Mouse (Mus musculus): Measurements from ENCODE around the gene Ip6k3. TPM values are rescaled to one million over a fixed set of nuclear protein-coding genes. Genes with fewer than 3 reads are reported as not detected.

Ip6k3 gene
- total and polyA plus RNA-seq, 3 experiments = 0.05 TPM; not detected in 2

GRCm38 (mm10) chr17:27187059-27187458 is 19.5 kb upstream of the Ip6k3 start:
- TF ChIP-seq TAL1 (conservative IDR thresholded peaks at IDR 0.05; ENCODE audit: low read depth, low read length) (no peak), POLR2AphosphoS5 (IDR thresholded peaks at IDR 0.05; ENCODE audit: insufficient replicate concordance, low read depth, low read length) (no peak), CTCF (IDR thresholded peaks at IDR 0.05; ENCODE audit: low read depth, low read length) (no peak), GATA1 (IDR thresholded peaks at IDR 0.05; ENCODE audit: borderline replicate concordance, low read length) (no peak), GATA2 (IDR thresholded peaks at IDR 0.05; ENCODE audit: borderline replicate concordance, low read depth, low read length) (no peak)
- Histone ChIP-seq H3K4me1 (ENCODE audit: insufficient read depth, low read depth, low read length) (peaks cover 28% of the 10 kb centered on the region), H3K9me3 (replicated peaks) (no peaks in the 10 kb centered on the region), H3K36me3 (replicated peaks) (peaks cover 33% of the 10 kb centered on the region), H3K4me3 (ENCODE audit: low read depth, low read length) (no peak overlapping the region), H3K27me3 (ENCODE audit: insufficient read depth, low read length) (peaks cover 17% of the 10 kb centered on the region)
- no peak for DNase-seq (ENCODE audit: low spot score)
- no peak for ATAC-seq (ENCODE audit: extremely low read depth, insufficient number of reproducible peaks, low FRiP score, poor library complexity, severe bottlenecking)

DNA sequence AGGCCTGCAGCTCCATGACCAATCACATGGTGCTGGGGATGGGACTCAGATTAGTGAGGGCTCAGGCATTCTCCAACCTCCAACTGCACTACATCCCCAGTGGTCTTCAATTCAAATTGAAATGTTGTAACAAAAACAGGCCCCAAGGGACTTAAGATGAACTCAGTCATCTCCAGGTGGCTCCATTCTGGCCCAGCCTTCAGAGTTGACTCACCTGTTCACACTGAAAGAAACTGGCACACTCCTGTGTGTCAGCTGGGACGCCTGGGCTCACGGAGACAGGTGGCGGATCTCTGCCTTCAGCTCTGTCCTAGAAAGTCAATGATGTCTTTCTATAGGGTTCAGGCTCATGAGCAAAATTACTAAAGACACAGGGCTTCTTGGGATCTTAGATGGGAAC is 18.5 kb upstream of the Ip6k3 start:
- Histone ChIP-seq H3K4me1 (ENCODE audit: insufficient read depth, low read depth, low read length) (peaks cover 31% of the 10 kb centered on the region), H3K36me3 (replicated peaks) (peaks cover 23% of the 10 kb centered on the region), H3K27me3 (ENCODE audit: insufficient read depth, low read length) (peaks cover 19% of the 10 kb centered on the region), H3K9me3 (replicated peaks) (no peaks in the 10 kb centered on the region), H3K4me3 (ENCODE audit: low read depth, low read length) (no peak overlapping the region)
- DNase-seq (ENCODE audit: low spot score) (no peak), ATAC-seq (ENCODE audit: extremely low read depth, insufficient number of reproducible peaks, low FRiP score, poor library complexity, severe bottlenecking) (no peak)
- no peak for TF ChIP-seq CTCF (IDR thresholded peaks at IDR 0.05; ENCODE audit: low read depth, low read length)

DNA sequence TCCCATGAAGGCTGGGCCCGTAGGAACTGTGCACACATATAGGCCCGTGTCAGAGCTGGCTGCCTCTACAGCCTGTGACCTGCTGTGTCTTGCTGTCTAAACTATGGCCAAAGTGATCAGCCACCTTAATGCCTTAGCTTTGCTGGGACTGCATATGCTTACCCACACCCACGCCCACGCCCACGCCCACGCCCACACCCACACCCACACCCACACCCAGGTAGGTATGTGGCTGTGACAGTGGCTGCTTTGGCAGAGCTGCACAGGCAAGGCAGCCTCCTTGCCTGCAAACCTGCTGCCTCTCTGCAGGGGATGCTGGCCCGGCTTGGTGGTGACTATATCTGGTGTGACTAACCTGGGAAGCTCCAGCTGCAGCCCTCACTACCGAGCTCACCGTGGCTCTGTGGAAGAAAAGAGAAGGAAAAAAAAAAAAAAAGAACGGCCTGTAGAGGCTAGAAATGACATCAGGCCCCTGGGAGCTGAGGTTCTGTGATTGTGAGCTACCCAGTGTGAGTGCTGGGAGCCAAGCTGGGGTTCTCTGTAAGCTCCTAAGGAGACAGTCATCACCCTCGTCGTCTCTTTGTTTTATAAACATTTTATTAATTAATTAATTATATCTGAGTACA is 16.2 kb upstream of the Ip6k3 start:
- no peak overlapping the region; the same call in 1 of the 2 replicates for H3K4me3 ChIP-seq (ENCODE audit: low read depth, low read length)
- H3K27me3 ChIP-seq (ENCODE audit: insufficient read depth, low read length) = peaks cover 19% of the 10 kb centered on the region
- no peak for ATAC-seq (ENCODE audit: extremely low read depth, insufficient number of reproducible peaks, low FRiP score, poor library complexity, severe bottlenecking)
- peaks cover 24% of the 10 kb centered on the region for H3K4me1 ChIP-seq (ENCODE audit: insufficient read depth, low read depth, low read length)
- H3K36me3 ChIP-seq (replicated peaks) = peaks cover under 1% of the 10 kb centered on the region
- no peak for TF ChIP-seq GATA1 (IDR thresholded peaks at IDR 0.05; ENCODE audit: borderline replicate concordance, low read length)
- TF ChIP-seq GATA2 (IDR thresholded peaks at IDR 0.05; ENCODE audit: borderline replicate concordance, low read depth, low read length) = no peak
- no peak for TF ChIP-seq CTCF (IDR thresholded peaks at IDR 0.05; ENCODE audit: low read depth, low read length)
- TF ChIP-seq POLR2AphosphoS5 (IDR thresholded peaks at IDR 0.05; ENCODE audit: insufficient replicate concordance, low read depth, low read length) = no peak
- TF ChIP-seq TAL1 (conservative IDR thresholded peaks at IDR 0.05; ENCODE audit: low read depth, low read length) = no peak
- H3K9me3 ChIP-seq (replicated peaks) = peaks cover 4% of the 10 kb centered on the region
- no peak for DNase-seq (ENCODE audit: low spot score)

- no peaks in the 10 kb centered on the region for H3K36me3 ChIP-seq (replicated peaks)
- TF ChIP-seq TAL1 (conservative IDR thresholded peaks at IDR 0.05; ENCODE audit: low read depth, low read length) = no peak
- TF ChIP-seq CTCF (IDR thresholded peaks at IDR 0.05; ENCODE audit: low read depth, low read length) = no peak
- no peak for TF ChIP-seq GATA2 (IDR thresholded peaks at IDR 0.05; ENCODE audit: borderline replicate concordance, low read depth, low read length)
- TF ChIP-seq GATA1 (IDR thresholded peaks at IDR 0.05; ENCODE audit: borderline replicate concordance, low read length) = no peak
- no peak overlapping the region for H3K4me3 ChIP-seq (ENCODE audit: low read depth, low read length)
- DNase-seq (ENCODE audit: low spot score) = no peak
- peaks cover 7% of the 10 kb centered on the region for H3K9me3 ChIP-seq (replicated peaks)
- peaks cover 14% of the 10 kb centered on the region for H3K27me3 ChIP-seq (ENCODE audit: insufficient read depth, low read length)
- no peak for ATAC-seq (ENCODE audit: extremely low read depth, insufficient number of reproducible peaks, low FRiP score, poor library complexity, severe bottlenecking)
- H3K4me1 ChIP-seq (ENCODE audit: insufficient read depth, low read depth, low read length) = peaks cover 27% of the 10 kb centered on the region
These were observed 14.8 kb upstream of the Ip6k3 start for GRCm38 (mm10) chr17:27182401-27182800.

DNA sequence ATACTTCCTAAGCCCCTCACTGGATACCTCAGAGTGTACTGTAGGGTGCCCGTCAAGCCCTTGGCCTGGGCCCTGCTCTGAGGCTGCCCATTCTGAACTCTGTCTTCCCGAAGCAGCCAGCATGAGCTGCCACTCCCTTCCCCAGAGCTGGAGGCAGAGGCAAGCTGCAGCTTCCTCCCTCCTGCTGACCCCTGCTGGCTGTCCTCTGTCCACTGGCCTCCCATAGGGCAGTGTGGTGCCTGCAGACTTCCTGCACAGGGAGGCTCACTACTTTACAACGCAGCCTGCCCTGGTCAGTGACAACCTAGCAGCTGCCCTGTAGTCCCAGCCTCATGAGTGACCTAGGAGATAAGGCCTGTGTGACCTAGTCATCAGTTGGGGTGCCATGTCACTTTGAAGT is 14.1 kb upstream of the Ip6k3 start:
- Histone ChIP-seq H3K9me3 (replicated peaks) (peaks cover 7% of the 10 kb centered on the region), H3K4me1 (ENCODE audit: insufficient read depth, low read depth, low read length) (peaks cover 27% of the 10 kb centered on the region), H3K36me3 (replicated peaks) (no peaks in the 10 kb centered on the region), H3K4me3 (ENCODE audit: low read depth, low read length) (no peak overlapping the region), H3K27me3 (ENCODE audit: insufficient read depth, low read length) (peaks cover 8% of the 10 kb centered on the region)
- ATAC-seq (ENCODE audit: extremely low read depth, insufficient number of reproducible peaks, low FRiP score, poor library complexity, severe bottlenecking) (no peak), DNase-seq (ENCODE audit: low spot score) (no peak)
- TF ChIP-seq TAL1 (conservative IDR thresholded peaks at IDR 0.05; ENCODE audit: low read depth, low read length) (no peak), CTCF (IDR thresholded peaks at IDR 0.05; ENCODE audit: low read depth, low read length) (no peak), GATA2 (IDR thresholded peaks at IDR 0.05; ENCODE audit: borderline replicate concordance, low read depth, low read length) (no peak), POLR2AphosphoS5 (IDR thresholded peaks at IDR 0.05; ENCODE audit: insufficient replicate concordance, low read depth, low read length) (no peak), GATA1 (IDR thresholded peaks at IDR 0.05; ENCODE audit: borderline replicate concordance, low read length) (no peak)

DNA sequence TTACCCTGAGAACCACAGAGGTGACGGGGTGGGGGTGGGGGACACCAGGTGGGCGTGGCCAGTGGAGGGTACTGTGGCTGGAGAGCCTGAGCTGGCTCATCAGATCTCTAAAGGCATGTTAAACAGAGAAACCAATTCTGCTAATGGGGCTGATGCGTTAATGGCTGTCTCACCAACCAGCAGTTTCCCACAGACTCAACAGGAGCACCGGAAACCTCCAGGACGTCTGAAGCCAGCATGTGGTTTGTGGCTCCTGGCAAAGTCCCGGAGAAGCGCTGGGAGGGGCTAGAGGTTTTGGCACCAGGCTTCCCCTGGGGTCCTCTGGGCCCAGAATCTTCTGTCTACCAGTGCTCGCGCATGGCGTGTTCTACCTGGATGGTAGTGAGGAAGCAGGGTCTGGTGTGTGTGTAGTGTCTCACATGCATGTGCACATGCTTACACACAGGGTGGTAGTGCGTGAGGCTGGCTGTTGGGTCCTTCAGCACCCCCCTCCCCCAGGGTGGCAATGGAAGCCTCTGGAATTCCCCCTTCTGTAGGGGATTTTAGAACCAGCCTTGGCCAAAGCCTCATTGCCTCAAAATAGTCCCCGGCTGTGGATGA is 12.2 kb upstream of the Ip6k3 start:
- Histone ChIP-seq H3K9me3 (replicated peaks) (peaks cover 7% of the 10 kb centered on the region), H3K4me1 (ENCODE audit: insufficient read depth, low read depth, low read length) (peaks cover 29% of the 10 kb centered on the region), H3K36me3 (replicated peaks) (no peaks in the 10 kb centered on the region), H3K27me3 (ENCODE audit: insufficient read depth, low read length) (peaks cover 7% of the 10 kb centered on the region), H3K4me3 (ENCODE audit: low read depth, low read length) (no peak overlapping the region)
- no peak for TF ChIP-seq GATA1 (IDR thresholded peaks at IDR 0.05; ENCODE audit: borderline replicate concordance, low read length)
- DNase-seq (ENCODE audit: low spot score) = no peak
- ATAC-seq (ENCODE audit: extremely low read depth, insufficient number of reproducible peaks, low FRiP score, poor library complexity, severe bottlenecking) = no peak
